Mouse (Mus musculus): ENCODE measurements at regions not wholly inside any gene's neighbourhood (a gene's known extent, or its start where the extent isn't known, plus 50 kb on each side); places are given as distances from the start of the nearest gene placed in this dataset.

DNA sequence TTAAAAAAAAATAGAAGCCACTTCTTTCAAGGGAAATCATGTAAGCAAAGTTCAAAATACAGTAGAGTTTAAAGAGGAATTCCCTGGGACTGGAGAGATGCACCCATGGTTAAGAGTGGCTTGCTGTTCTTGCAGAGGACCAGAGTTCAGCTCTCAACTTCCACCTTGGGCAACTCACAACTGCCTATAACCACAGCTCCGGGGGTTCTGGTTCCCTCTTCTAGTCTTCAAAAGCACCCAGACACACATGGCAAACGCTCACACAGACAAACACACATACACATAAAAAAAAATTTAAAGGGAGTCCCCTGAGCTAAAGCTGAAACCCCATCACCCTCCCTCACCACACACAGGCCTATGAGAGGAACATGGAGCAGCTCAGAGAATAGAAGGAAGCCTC is 192.4 kb upstream of the Id2 start:
- TF ChIP-seq NANOG (IDR thresholded peaks at IDR 0.05; ENCODE audit: borderline replicate concordance, low read length) (no peak), CTCF (conservative IDR thresholded peaks at IDR 0.05; ENCODE audit: low read length) (no peak)
